Mouse (Mus musculus): ENCODE results near the gene Taf1c. TPM values are rescaled to one million over a fixed set of nuclear protein-coding genes. Genes with fewer than 3 reads are reported as not detected.

Gene Taf1c
- total RNA-seq, 2 experiments from 2014 or later, result 11.4 to 12.5 TPM

GRCm38 (mm10) chr8:119623061-119623460 lies 18.0 kb upstream of the Taf1c start:
- DNase-seq, result no peak

DNA sequence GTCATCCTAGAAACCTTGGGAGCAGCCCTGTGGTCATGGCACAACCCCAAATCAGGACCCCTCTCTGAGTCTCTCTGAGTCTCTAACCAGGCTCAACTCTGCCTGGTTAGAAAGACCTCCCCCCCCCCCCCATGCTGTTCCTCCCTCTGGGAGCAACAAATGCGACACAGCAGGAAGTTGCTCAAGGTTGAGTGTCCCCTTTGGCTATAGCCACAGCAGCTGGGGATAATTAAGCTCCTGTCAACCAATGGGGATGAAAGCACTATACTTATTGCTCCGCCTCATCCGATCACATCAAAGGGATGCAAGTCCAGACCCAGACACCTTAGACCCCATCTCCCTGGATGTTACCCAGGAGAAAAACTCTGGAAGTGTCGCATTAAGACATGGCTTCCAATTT lies 17.5 kb upstream of the Taf1c start:
- no peak for DNase-seq

DNA sequence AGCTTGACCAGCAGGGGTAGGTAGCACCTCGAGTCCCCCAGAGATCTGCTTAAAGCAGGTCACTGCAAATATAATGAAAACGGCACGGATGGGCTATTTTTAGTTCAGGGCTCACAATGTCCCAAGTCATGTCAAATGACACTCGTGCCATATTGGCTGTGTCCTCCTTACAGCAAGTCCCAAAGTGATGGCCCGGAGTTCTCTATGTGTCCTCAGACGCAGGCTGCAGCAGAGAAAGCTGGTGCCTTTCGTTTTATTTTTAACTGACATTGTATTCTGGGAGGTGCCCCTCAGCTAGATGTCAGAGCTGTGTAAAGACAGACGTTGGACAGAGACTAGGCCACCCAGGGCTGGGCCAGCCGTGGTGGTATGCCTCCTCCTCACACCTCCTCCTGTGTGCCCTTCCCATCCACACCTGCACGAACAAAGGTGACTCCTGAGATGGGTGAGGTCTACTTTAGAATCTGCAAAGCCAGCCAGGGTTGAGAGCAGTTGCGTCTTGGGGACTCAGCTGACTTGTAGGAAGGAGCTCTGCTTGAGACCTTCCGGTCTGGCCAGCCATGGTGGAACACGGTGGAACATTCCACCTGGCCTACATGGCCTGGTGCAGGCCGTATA lies 15.9 kb upstream of the Taf1c start:
- DNase-seq, result no peak

DNA sequence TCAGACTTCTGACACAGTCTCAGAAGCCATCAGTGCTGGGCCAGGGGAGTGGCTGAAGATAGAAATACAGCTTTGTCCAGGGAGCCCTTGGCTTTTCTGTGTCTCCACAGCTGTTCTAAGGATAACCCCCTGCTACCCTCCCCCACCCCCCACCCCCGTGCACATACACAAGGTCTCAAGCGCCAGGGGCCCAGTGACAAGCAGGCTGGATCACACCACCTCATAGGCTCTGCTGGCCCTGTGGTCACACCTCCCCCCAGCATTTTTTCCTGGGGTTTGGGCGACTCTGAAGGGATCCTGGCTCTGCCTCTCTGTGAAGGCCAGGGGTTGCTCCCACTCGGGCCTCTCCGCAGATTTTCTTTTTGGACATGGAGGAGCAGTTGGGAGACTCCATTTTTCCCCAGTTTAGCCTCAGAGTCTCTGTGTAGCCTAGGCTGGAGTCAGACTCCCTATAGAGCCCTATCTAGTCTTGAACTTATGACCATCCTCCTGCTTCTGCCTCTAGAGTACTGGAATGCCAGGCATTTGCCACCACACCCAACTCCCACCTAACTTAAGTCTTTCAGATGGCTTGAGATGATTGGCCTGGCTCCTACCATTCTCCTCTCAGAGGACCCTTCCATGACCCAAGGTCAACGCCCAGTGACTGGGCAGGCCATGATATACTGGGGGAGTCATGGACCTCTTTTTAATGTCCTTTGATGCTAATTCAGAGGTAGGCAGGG lies 15.3 kb upstream of the Taf1c start:
- no peak for DNase-seq

DNA sequence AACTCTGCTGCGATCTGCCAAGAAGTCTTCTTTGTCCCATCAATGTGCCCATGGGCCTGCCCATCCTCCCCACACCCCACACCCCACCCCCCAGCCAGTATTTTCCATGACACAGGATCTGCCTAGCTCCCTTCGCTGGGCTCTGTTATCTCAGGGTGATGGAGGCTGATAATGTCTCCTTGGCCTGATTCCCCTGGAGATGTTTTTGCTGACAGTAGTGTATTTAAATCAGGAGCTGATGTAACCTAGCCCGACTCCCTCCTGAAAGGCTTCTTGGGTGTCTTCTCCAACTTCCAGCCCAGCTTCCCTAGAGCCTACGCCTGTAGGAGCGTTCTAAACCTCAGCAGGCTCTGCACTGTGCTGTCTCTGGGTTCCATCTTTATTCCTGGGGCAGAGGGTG lies 13.9 kb upstream of the Taf1c start:
- DNase-seq, result no peak

GRCm38 (mm10) chr8:119617586-119617985 lies 12.6 kb upstream of the Taf1c start:
- peak; percentile 45 to 64 for DNase-seq

- DNase-seq, result no peak
Measured at GRCm38 (mm10) chr8:119616811-119617210, 11.8 kb upstream of the Taf1c start.

- DNase-seq, result no peak
Measured at GRCm38 (mm10) chr8:119616358-119616757, 11.3 kb upstream of the Taf1c start.

GRCm38 (mm10) chr8:119615096-119615495 lies 10.1 kb upstream of the Taf1c start:
- no peak for DNase-seq

DNA sequence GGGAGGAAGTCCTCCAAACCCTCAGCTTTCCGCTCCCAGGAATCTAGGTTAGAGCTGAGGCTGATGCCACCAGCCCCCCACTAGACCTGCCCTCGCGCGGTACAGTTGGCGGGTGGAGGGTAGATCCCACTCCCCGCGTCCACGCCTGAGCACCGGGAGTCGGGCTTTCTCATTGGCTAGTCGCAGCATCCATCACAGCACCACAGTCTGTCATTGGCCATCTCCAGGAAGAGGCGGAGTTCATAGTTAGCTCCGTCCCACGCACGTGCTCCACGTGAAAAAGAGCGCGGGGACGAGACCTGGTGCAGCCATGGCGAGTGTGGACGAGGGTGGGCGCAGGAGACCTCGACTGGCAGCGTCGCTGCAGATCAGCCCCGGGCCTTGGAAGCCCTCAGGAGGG lies 7.4 kb upstream of the Taf1c start, which contains the start of gene Adad2:
Gene Adad2 (plus strand): TSS at position 277 of the 400 bp plus-strand sequence.
- DNase-seq, result no peak

DNA sequence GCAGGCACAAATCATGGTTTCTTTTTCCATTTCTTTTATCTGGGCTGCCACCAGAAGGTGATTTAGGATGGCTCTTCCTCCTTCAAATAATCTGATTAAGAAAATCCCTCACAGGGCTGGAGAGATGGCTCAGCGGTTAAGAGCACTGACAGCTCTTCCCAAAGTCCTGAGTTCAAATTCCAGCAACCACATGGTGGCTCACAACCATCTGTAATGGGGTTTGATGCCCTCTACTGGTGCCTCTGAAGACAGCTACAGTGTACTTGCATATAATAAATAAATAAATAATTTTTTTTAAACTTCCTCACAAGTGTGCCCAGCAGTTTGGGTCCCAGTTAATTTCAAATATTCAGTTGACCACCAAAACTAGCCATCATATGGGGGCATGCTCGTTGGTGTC lies 1.2 kb upstream of the Taf1c start:
- no peak for DNase-seq

DNA sequence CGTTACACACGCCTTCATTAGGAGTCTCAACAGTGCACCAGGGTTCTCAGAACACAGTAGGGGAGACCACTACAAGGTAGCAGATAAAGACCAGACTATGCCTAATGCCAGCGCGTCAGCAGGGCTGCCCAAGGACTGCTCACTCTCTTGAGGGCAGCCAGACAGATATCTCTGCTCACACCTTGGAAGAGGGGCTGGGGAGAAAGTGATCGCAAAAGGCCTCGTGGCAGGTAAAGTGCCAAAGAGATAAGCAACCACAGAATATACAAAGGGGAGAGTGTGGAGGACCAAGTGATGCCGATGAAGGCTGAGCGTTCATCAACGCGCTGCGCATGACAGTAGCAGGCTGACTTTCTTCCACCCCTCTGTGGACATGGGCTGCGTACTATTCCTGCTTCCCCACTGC lies 621 bp downstream of the Taf1c start:
- no peak for DNase-seq

- DNase-seq, result peak in 1 of 2 experiments; percentile 29
Measured at GRCm38 (mm10) chr8:119603771-119604170, 1.3 kb downstream of the Taf1c start.

GRCm38 (mm10) chr8:119591456-119591855 lies 13.6 kb downstream of the Taf1c start:
- DNase-seq, result no peak

DNA sequence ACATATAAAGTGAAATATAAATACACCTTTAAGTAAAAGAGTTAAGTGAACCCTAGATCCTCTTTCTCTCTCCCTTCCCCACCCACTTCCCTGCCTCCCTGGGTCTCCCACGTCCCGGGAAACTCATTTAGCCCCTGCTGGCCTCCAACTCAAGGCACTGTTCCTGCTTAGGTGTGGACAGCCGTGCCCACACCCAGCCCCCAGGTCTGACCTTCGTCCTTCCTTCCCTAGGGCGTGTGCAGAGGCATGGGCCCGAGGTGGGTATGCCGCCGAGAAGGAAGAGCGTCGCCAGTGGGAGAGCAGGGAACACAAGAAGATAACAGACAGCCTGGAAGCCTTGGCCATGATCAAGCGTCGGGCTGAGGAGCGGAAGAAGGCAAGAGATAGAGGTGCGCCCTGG lies 14.7 kb downstream of the Taf1c start:
- DNase-seq, result no peak

DNA sequence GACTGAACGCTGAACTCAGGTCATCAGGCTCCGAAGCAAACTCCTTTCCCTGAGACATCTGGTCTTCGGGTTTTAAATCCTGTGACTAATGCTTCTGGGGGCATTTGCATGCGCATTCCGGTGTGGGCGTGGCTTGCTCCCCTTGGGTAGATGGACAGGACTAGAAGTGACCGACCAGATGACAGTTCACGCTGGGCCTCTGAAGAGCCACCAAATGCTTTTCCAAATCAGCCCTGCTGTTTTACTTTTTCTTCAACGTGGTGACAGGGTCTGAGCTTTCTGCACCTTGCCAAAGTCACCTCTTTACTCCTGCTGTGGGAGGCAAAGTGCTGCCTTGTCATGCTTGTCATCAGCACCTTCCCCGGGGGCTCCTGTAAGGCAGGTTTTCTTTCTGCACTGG lies 16.2 kb downstream of the Taf1c start:
- DNase-seq, result peak in 1 of 2 experiments; percentile 30

- no peak for DNase-seq
Measured at GRCm38 (mm10) chr8:119588321-119588720, 16.7 kb downstream of the Taf1c start.

DNA sequence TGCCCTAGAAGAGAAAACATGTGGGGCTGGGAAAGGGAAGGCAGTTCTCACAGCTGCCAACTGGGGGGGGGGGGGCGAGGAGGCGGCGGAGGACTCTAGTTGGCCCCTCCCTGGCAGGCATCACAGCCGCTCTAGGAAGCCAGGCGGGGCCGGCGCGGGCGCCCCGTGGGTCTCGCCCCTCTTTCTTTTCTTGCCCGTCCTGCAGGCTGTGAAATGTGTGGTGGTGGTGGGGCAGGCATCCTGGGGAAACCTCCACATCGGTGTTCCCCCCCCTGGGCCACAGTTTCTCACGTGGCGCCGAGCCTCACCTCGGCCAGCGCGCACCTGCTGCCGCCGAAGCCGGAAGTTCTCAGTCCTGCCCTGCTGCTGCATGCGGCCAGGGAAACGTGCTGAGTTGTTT lies 19.1 kb downstream of the Taf1c start:
- DNase-seq, result no peak

DNA sequence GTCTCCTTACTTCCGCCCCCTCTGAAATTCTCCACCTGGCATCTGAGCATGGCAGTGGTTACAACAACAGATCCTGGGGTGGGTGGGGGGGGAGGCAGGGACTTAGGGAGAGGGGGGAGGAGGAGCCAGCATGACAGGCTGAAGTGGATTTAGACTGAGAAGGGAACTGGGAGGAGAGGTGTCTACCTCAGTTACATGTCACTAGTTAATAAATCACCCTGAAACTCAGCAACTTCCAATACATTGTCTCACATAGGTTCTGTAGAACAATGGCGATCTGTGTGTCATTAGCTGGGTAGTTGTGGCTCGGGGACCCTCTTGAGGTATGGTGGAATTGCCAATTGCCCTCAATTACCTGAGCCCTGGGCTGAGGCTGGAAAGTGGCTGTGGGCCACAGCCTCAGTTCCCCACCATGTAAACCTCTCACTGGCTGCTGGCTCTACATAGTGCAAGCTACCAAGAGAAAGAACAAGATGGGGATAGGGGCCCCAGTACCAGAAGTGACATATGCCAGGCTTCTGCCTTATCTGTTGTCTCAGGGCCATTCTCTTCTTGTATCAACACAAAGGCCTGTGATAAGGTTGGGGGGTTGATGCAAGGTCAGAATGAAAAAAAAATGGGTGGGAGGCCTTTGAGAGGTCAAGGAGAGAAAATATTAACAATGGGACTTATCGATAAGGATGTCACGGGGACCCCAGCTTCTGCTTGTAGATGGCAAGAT lies 24.4 kb downstream of the Taf1c start:
- DNase-seq, result no peak

DNA sequence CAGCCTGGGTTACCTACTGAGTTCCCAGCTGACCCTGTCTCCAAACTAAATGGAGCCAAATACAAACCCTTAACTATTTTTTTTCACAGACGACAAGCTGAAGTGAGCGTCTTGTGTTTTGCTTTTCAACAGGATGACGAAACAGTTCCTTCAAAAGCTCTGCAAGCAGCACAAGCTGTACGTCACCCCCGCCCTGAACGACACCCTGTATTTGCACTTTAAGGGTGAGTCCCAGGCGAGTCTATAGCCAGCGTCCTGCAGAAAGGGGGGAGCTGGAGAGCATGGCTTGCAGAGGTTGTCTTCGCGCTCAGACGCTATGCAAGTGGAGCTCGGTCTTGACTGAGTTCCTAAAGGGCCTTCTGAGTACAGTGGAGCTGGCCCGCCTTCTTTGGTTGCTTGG lies 25.9 kb downstream of the Taf1c start:
- no peak for DNase-seq

GRCm38 (mm10) chr8:119575366-119575726 lies 29.7 kb downstream of the Taf1c start:
- DNase-seq, result no peak

DNA sequence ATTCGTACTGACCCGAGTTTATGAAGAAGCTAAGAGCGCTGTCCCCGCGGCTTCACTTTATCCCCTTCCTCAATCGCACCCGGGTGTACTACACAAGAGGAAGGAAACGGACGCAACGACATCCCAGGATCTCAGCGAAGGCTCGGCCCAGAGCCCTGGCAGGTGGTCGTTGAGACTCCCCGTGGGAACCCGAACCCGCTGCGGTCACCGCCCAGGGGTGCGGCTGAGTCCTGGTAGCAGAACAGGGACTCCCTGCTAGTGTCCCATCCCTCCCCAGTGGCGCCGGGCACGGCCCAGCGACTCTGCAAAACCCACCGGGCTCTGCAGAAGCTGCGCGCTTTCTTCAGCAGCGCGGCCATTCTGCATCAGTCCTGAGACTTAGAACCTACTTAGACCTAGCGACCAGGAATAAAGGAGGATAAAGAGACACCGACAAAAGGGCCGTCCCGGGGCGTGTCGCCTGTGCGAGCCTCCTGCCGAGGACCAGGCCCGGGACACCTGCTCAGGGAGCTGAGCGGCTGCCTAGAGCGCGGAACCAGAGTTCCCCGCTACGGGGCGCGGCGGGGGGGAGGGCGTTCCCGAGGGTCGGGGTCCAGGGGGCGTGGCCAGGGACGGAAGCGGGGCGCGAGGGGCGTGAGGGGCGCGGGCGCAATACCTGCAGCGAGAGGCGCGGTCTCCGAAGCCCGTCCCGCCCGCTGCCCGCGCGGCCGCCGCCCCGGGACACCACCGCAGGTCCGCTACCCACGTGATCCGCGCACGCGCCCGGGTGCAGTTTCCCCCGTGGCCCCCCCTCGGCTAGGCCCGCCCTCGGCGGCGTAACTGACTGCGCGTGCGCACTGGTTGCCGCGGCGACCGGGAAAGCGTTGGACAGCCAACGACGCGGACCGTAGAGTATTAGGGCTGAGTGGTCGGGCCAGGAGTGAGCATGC lies 30.3 kb downstream of the Taf1c start, which contains the start of the genes Hsdl1 and Dnaaf1:
Gene Hsdl1 (minus strand): TSS at position 747 of the 929 bp plus-strand sequence.
Gene Dnaaf1 (plus strand): TSS at position 799 of the 929 bp plus-strand sequence.
- peak; percentile 98 to 99 for DNase-seq
